Mouse (Mus musculus): ENCODE measurements around the gene Scgb1a1.
"Not testable (repeated sequence)": the region's sequence is repeated elsewhere in the genome, so short reads cannot be mapped to it uniquely, and the experiment has no call there.

Gene Scgb1a1

GRCm38 (mm10) chr19:9087821-9088220 is at the start of gene Scgb1a1:
TSS of gene Scgb1a1 (minus strand) at chr19:9087958.
- DNase-seq (ENCODE audit: low spot score in 2 of 2): no peak

DNA sequence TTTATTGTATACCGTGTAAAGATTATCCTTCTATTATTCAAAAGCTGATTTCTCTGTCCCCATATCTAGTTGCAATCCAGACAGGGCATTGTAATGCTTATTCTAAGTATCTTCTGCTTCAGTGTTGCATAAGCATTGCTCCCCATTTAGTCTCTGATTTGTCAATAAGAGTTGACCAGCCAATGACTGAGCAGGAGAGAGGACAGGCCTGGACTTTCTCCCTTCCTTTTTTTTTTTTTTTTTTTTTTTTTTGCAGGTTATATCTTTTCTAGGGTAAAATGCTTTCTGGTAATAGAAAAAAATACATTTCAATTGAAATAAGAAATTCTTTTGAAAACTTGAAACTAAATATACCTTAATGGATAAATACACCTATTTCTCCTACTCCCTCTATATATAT is 49.4 kb upstream of the Scgb1a1 start:
- no peak for DNase-seq (ENCODE audit: low spot score in 2 of 2)

DNA sequence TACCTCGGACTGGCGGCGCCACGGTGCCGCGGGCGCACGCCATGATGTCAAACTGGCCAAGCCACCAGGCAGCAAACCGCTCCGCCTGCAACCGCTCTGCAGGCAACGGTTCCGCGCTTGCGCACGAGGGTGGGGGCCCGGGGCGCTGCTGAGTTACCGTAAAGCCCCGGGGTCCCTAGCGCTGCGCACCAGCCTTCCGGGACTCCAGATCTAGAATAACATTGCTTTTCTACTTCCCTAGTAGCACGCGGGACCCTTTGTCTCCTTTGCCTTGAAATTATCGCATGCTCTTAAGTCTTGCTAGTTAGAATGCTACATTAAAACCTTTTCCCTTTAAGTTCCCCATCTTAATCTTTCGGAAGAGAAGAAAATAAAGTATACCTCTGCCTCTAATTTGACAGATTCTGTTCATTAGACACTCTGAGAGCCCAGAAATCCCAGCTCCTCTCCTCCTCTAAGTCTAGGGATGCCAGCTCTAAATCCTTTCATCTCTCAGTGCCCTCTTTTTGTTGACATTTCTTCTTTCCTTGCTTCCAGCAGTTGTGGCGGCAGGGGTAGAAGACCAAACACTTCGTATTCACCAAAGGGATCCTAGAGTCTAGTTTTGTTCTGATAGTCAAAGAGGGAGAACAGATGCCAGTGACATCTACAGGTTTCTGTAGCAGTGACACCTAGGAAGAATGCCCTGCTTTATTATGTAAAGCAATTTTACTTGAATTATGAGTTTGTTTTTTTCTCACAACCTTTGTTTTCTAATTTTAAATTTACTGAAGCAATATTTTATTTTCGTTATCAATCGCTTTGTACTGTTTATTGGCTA is 48.0 kb upstream of the Scgb1a1 start, which contains the start of gene Asrgl1:
Asrgl1 (minus strand) TSS at position 125 of the 820 bp plus-strand sequence.
- DNase-seq (ENCODE audit: low spot score in 2 of 2): peak; percentile 76 to 88

GRCm38 (mm10) chr19:9134746-9135511 is 47.2 kb upstream of the Scgb1a1 start:
- DNase-seq (ENCODE audit: low spot score in 2 of 2): no peak

DNA sequence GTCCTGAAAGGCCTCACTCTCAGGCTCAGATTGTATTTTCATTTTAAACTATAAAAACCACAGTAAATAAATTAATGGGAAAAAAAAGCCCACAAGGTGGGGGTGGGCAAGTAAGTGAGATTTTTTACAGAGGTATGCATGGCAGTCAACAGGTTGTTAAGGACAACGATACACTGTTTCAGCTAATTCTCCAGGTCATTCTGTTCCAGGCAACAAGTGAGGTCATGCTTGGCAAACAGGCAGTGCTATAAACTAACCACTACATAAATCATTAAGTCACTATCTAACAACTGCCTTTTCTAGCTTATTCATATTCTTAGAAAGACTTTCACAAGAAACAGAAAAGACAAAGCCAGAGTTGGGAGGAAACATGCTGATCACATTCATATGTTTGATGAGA is 42.2 kb upstream of the Scgb1a1 start:
- no peak for DNase-seq (ENCODE audit: low spot score in 2 of 2)

DNA sequence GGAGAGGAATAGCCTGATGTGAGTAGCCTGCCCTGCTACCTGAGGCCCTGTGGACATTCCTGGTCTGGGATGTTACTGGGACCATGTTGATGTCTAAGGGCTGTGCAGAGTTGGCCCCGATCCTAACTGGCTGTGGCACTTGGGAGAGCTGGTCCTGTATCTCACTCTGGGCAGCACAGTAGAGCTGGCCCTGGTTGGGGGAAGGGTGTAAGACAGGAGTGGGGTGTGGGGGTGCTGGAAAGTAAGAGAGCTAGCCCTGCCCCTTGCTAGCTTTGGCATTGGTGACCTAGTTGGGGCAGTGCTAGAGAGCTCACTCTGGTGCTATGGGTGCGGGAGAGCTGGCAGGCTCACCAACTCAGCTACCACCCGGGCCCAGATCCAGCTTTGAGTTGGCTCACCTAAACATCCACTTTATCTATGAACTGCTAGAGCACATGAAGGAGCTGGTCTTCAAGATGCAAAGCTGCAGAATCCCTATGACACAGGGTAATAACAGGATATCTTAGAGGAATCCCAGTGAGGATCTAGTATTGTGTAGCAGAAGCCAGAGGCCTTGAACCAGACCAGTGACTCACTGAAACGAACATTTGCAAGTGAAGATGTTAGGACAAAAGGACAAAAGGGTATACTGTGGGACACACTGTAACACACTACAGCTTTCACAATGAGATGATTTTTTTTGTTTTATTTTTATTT is 40.9 kb upstream of the Scgb1a1 start:
- DNase-seq (ENCODE audit: low spot score in 2 of 2): no peak

GRCm38 (mm10) chr19:9123986-9124385 is 36.2 kb upstream of the Scgb1a1 start:
- DNase-seq (ENCODE audit: low spot score in 2 of 2): not testable (repeated sequence)

- DNase-seq (ENCODE audit: low spot score in 2 of 2): no peak
Measured at GRCm38 (mm10) chr19:9122390-9122789, 34.6 kb upstream of the Scgb1a1 start.

- DNase-seq (ENCODE audit: low spot score in 2 of 2): no peak
Measured at GRCm38 (mm10) chr19:9119655-9120425, 32.1 kb upstream of the Scgb1a1 start.

- DNase-seq (ENCODE audit: low spot score in 2 of 2): no peak
Measured at GRCm38 (mm10) chr19:9117275-9117674, 29.5 kb upstream of the Scgb1a1 start.

GRCm38 (mm10) chr19:9116268-9116667 is 28.5 kb upstream of the Scgb1a1 start:
- DNase-seq (ENCODE audit: low spot score in 2 of 2): no peak

- DNase-seq (ENCODE audit: low spot score in 2 of 2): no peak
Measured at GRCm38 (mm10) chr19:9112043-9112442, 24.3 kb upstream of the Scgb1a1 start.

GRCm38 (mm10) chr19:9110182-9110869 is 22.6 kb upstream of the Scgb1a1 start:
- no peak for DNase-seq (ENCODE audit: low spot score in 2 of 2)

- no peak for DNase-seq (ENCODE audit: low spot score in 2 of 2)
Measured at GRCm38 (mm10) chr19:9108536-9108935, 20.8 kb upstream of the Scgb1a1 start.

GRCm38 (mm10) chr19:9107379-9107755 is 19.6 kb upstream of the Scgb1a1 start:
- DNase-seq (ENCODE audit: low spot score in 2 of 2): peak in 1 of 2 experiments; percentile 43

DNA sequence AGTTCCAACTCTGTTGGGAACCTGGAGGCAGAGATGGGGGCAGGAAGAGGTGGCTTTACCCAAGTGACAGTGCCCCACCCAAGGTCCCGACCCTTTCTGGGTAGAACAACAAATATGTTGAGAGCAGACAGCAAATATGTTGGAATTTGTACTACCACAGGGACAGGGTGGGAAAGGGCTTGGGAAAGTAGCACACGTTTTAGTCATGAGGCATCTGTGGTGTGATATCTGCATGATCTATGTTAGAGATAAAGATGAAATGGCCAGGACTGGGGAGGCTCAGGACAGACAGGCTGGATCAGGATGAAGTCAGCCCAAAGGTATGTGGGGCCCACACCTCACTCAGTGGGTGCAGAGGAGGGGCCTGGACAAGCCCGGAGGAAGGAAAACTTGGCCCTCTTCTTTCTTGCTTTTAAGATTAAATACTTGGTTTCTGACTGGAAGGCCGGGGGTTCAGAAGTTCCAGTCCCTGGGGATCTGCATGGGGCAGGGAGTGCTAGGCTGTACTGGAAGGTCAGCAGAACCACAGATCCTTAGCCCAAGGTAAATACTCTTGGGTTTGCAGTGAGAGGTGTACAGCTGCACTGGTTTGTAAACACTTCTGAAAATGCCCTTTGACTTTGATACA is 19.1 kb upstream of the Scgb1a1 start:
- peak; percentile 59 to 64 for DNase-seq (ENCODE audit: low spot score in 2 of 2)

DNA sequence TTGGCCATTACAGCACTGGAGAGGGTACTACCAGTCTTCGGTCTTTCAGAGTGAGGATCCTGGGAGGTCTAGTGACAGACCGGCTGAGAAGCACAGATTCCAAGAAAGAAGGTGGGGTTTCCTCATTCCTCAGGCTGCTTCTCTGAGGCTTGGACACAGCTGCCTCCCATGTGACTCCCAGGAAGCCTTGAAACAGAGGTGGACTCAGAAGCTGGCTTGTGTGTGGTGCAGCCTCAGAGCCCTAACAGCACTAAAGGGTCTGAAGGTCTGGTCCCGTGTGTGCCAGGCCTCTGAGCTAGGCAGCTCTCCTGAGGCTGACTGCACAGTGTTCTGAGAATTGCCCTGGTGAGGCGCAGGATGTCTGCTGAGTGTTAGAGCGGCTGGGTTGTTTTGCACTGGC is 18.3 kb upstream of the Scgb1a1 start:
- DNase-seq (ENCODE audit: low spot score in 2 of 2): peak in 1 of 2 experiments; percentile 43

DNA sequence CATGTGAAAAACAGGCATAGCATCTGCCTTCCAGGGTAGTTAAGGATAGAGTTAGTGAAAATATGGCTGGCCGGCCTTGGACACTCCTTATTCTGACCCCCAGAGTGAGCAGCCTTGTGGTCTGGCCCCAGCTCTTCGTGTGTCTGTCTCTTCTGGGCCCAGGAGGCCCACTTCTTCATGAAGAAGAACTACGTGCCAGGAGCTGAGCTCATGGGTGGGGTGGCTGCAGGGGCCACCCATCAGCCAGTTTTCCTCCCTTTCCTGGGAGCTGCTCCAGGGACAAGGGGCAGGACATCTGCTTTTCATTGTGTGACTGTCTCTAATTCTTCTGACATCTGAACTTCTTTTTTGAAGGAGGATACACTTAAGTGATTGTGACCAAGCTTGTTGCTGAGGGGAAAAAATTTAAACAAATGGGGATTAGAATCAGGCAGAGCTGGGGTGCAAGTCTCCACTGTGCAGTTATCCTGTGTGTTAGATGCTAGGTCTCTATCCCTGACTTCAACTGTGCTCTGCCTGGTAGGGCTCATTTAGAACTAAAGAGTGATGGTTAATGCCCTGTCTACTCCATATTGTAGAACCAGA is 17.4 kb upstream of the Scgb1a1 start:
- DNase-seq (ENCODE audit: low spot score in 2 of 2): peak in 1 of 2 experiments; percentile 39

DNA sequence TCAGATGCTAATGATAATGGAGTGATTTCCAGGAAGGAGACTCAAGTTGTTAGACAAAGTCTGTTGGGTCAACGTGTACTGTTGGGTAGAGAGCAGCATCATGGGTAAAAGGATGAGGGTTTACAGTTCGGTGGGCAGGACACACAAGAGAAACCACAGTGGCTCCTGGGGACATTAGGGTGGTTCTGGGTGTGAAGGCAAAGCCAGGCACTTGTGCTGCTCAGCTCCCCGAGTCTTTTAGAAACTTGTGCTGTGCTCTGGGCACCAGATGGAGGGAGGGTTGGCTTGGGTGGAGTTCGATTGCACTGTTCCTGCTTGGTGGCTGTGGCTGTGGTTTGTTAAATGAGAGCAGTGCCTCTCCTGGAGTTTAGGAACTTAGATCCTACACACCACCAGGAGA is 16.2 kb upstream of the Scgb1a1 start:
- no peak for DNase-seq (ENCODE audit: low spot score in 2 of 2)

DNA sequence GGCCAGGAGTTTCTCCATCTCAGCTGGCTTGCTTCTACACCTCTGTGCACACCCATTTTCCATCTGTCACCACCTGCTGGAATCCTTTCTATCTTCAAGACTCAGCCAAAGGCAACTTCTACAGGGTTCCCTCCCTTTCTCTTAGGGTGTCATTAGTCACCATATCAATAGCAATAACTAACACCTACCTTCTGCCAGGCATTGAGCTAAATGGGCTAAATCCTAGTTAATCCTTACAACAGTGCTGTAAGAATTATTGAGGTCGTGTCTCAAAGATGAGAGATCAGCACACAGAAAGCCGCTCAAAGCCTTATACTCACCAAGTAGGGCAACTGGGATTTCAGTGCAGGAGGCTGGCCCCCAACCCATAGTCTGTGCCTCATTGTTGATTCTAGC is 13.3 kb upstream of the Scgb1a1 start:
- no peak for DNase-seq (ENCODE audit: low spot score in 2 of 2)
